Mouse (Mus musculus) embryonic facial prominence, embryonic 14.5 days (tissue): Measurements from ENCODE around the gene Zswim5. TPM values are rescaled to one million over a fixed set of nuclear protein-coding genes. Genes with fewer than 3 reads are reported as not detected.
A peak's percentile ranks its signal among the peaks of the same experiment; 100 is the strongest.
"Not testable (repeated sequence)": the region's sequence is repeated elsewhere in the genome, so short reads cannot be mapped to it uniquely, and the experiment has no call there.

Source experiments
- ATAC-seq: fragments of 200-750 bp; cut with Nextera tagmentation; 2 replicates; pipeline ENCODE4 v1.8.0; 2017; ENCODE audit warnings: low read depth, moderate number of reproducible peaks, moderate TSS enrichment
- DNase-seq: peaks from one replicate; pipeline ENCODE4 v3.0.0-alpha.2; 2015; ENCODE audit warnings: low spot score
- H3K27ac ChIP-seq: fragments of 300-500 bp; sonication (generic); replicated peaks from 2 replicates; pipeline ENCODE4 v1.5.1; 2014; ENCODE audit warnings: low read depth, mild to moderate bottlenecking, low read length, moderate library complexity
- H3K27me3 ChIP-seq: fragments of 300-500 bp; sonication (generic); replicated peaks from 2 replicates; pipeline ENCODE4 v1.6.1; 2014; ENCODE audit warnings: low read length; ENCODE audit not compliant: control insufficient read depth, insufficient read depth
- H3K36me3 ChIP-seq: fragments of 300-500 bp; sonication (generic); 2 replicates; pipeline ENCODE4 v1.6.1; 2014; ENCODE audit warnings: low read length, mixed read lengths; ENCODE audit not compliant: control insufficient read depth, insufficient read depth
- H3K4me1 ChIP-seq: fragments of 300-500 bp; sonication (generic); 2 replicates; pipeline ENCODE4 v1.6.1; 2014; ENCODE audit warnings: antibody characterized with exemption, low read length; ENCODE audit not compliant: control insufficient read depth, insufficient read depth
- H3K4me2 ChIP-seq: fragments of 300-500 bp; sonication (generic); 2 replicates; pipeline ENCODE4 v1.6.1; 2014; ENCODE audit warnings: low read depth, mild to moderate bottlenecking, low read length, moderate library complexity, mixed read lengths
- H3K4me3 ChIP-seq: fragments of 300-500 bp; sonication (generic); 2 replicates; pipeline ENCODE4 v1.5.1; 2014; ENCODE audit warnings: low read depth, mild to moderate bottlenecking, low read length
- H3K9ac ChIP-seq: fragments of 300-500 bp; sonication (generic); 2 replicates; pipeline ENCODE4 v1.6.1; 2014; ENCODE audit warnings: low read depth, mild to moderate bottlenecking, low read length, moderate library complexity, mixed read lengths
- H3K9me3 ChIP-seq: fragments of 300-500 bp; sonication (generic); 2 replicates; pipeline ENCODE4 v1.6.1; 2016; ENCODE audit warnings: low read length; ENCODE audit not compliant: control insufficient read depth
- WGBS: fragments of 180-500 bp; shearing (Covaris S2); extraction: QIAGEN DNeasy Blood & Tissue Kit; methylation state at CpG from one replicate; pipeline ENCODE4 v1.1.7; 2014; 5-methylcytosine and 5-hydroxymethylcytosine counted together
- polyA plus RNA-seq: library from polyadenylated mRNA; unstranded; fragments of >200 nt; fragmentation: Nextera tagmentation; extraction: Ambion mirVana; gene quantifications from 2 replicates; pipeline ENCODE4 v1.2.1, GENCODE M21; 2014

Gene Zswim5
- 0.51 and 0.54 TPM in 2 replicates for polyA plus RNA-seq

DNA sequence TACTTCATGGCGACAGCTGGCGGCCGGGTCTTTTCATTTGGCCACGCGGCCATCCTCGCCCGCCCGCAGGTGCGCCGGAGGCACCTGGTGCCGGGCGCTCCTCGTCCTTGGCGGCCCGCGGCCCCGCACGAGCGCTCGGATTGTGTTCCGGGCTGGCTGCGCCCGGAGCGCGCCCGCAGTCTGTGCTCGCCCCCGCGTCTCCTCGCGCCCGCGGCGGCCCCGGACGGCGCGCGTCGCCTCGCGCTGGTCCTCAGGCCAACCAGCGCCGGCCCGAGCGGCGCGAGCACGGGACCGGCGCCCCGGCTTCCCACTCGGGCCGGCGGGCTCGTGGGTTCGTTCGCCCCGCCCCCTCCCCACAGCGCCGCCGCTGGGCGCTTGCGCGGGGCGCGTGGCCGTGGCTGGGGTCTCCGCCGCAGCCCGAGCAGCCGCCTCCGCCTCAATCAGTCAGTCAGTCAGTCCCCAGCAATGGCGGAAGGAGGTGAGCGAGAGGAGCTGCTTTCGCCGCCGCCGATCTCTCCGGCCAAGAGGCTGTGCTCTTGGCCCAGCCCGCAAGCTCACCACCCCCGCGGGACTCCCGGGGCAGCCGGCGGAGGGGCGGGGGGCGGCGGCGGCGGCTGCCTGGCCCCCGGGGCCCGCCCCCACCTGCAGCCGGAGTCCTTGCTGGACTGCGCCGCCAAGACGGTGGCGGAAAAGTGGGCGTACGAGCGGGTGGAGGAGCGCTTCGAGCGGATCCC lies at the start of gene Zswim5:
Gene Zswim5, plus strand, starts transcription at position 382 of the 734 bp plus-strand sequence.
- 0% methylated on average over 41 of the region's 104 CpGs for WGBS
- Histone ChIP-seq H3K4me3 (peak within 1 kb of the TSS; percentile 60), H3K9me3 (no peaks in the 10 kb centered on the region), H3K9ac (peak within 1 kb of the TSS; percentile 61), H3K27ac (peak within 1 kb of the TSS; percentile 57), H3K27me3 (peaks cover 29% of the 10 kb centered on the region), H3K4me2 (peak within 1 kb of the TSS; percentile 89), H3K4me1 (peaks cover 7% of the 10 kb centered on the region; the same call in 1 of the 2 replicates), H3K36me3 (no peaks in the 10 kb centered on the region)
- peak; percentile 92 for ATAC-seq
- peak; percentile 76 for DNase-seq

GRCm38 (mm10) chr4:116827819-116828218 lies 49.4 kb upstream of the Zswim5 start:
- no peak overlapping the region for H3K4me2 ChIP-seq
- H3K36me3 ChIP-seq = no peaks in the 10 kb centered on the region
- H3K27me3 ChIP-seq = no peaks in the 10 kb centered on the region
- peaks cover 3% of the 10 kb centered on the region; the same call in 1 of the 2 replicates for H3K4me1 ChIP-seq
- no peaks in the 10 kb centered on the region for H3K9me3 ChIP-seq
- no peak overlapping the region for H3K4me3 ChIP-seq
- WGBS = 2% methylated on average over 4 of the region's 4 CpGs
- DNase-seq = peak; percentile 78
- peak; percentile 51; the same call in 1 of the 2 replicates for ATAC-seq
- H3K27ac ChIP-seq = no peak overlapping the region
- no peak overlapping the region for H3K9ac ChIP-seq

DNA sequence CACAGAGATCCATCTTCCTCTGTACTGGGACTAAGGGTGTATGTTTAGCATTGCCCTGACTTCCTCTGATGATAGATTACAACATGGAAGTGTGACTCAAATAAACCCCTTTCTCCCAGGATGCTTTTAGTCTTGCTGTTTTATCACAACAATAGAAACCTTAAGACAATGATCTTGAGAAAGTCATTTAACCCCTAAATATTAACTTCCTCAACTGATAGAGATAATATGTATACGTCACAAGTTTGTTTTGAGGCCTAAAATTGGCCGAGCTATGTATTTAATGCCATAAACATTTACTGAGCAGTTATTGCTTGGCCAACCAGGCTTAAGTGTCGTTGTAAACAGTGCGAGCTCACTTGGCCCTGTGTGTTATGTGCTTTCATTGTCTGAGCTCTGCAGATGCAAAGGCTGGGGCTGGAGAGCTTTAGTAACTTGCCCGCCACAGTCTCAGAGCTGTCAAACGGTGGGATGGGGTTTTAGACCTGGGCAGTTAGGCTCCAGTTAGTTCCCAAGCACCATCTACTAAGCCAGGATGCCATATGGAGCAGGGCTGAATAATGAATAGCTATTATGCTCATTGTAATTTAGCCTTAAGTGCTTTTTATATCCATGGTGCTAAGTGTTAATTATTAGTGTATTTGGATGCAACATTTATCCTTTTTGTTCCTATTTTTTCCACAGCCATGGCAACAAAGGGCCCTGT lies 47.7 kb upstream of the Zswim5 start:
- H3K4me1 ChIP-seq = peaks cover 3% of the 10 kb centered on the region; the same call in 1 of the 2 replicates
- ATAC-seq (no peak), DNase-seq (no peak)
- H3K4me2 ChIP-seq = no peak overlapping the region
- no peak overlapping the region for H3K27ac ChIP-seq
- no peak overlapping the region for H3K9ac ChIP-seq
- H3K4me3 ChIP-seq = no peak overlapping the region
- H3K27me3 ChIP-seq = no peaks in the 10 kb centered on the region
- no peaks in the 10 kb centered on the region for H3K9me3 ChIP-seq
- H3K36me3 ChIP-seq = no peaks in the 10 kb centered on the region
- 65% methylated on average over 6 of the region's 6 CpGs for WGBS

DNA sequence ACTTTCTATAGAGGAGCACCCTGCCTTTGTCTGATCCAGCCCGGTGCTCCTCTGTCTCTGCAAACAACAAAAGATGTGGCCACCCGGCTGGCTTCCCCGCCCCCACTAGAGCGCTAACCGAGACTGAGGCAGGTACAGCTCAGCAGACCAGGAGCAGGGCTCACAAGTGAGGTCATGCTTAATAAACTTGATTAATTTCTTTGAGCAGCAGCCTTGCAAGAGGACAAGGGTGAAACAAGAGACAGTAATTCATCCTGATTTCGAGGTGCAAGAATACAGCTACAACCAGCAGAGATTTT lies 47.2 kb upstream of the Zswim5 start:
- Histone ChIP-seq H3K27me3 (no peaks in the 10 kb centered on the region), H3K4me2 (no peak overlapping the region), H3K4me3 (no peak overlapping the region), H3K4me1 (peaks cover 3% of the 10 kb centered on the region; the same call in 1 of the 2 replicates), H3K9me3 (no peaks in the 10 kb centered on the region), H3K9ac (no peak overlapping the region), H3K27ac (no peak overlapping the region), H3K36me3 (no peaks in the 10 kb centered on the region)
- peak; percentile 56; the same call in 1 of the 2 replicates for ATAC-seq
- DNase-seq = peak; percentile 30
- 26% methylated on average over 6 of the region's 6 CpGs for WGBS

GRCm38 (mm10) chr4:116838999-116839398 lies 38.2 kb upstream of the Zswim5 start:
- 28% methylated on average over 2 of the region's 2 CpGs for WGBS
- no peak overlapping the region for H3K4me2 ChIP-seq
- no peak overlapping the region for H3K27ac ChIP-seq
- no peak overlapping the region for H3K9ac ChIP-seq
- H3K4me3 ChIP-seq = no peak overlapping the region
- H3K36me3 ChIP-seq = no peaks in the 10 kb centered on the region
- peaks cover 6% of the 10 kb centered on the region; the same call in 1 of the 2 replicates for H3K27me3 ChIP-seq
- H3K9me3 ChIP-seq = no peaks in the 10 kb centered on the region
- ATAC-seq (no peak), DNase-seq (no peak)
- H3K4me1 ChIP-seq = no peaks in the 10 kb centered on the region

DNA sequence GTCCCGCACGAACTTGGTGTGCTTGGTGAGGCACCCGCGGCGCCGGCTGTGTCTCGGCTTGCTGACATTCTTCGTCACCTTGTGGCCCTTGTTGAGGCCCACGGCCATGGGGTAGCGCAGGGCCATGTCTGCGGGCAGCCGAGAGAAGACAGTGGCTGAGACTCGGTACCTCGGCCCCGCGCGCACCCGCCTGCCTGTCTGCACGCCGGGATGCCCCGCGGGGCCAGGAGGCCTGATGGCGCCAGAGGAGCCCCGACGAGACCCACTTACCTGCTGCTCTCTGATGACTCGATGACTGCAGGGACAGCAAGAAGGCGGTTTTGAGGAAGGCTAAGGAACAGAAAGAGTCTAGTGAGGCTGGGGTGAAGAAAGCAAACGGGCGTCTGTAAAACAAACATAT lies 37.1 kb upstream of the Zswim5 start:
- H3K36me3 ChIP-seq, H3K27ac ChIP-seq, ATAC-seq, H3K9me3 ChIP-seq, H3K4me1 ChIP-seq, H3K27me3 ChIP-seq, H3K9ac ChIP-seq, DNase-seq: not testable (repeated sequence)
- Histone ChIP-seq H3K4me3 (peak overlapping the region; percentile 10; the same call in 1 of the 2 replicates), H3K4me2 (peak overlapping the region; percentile 41)
- WGBS = 25% methylated on average over 19 of the region's 29 CpGs

GRCm38 (mm10) chr4:116840841-116841240 lies 36.3 kb upstream of the Zswim5 start:
- ATAC-seq (no peak), DNase-seq (no peak)
- no peak overlapping the region for H3K27ac ChIP-seq
- no peak overlapping the region for H3K4me2 ChIP-seq
- H3K4me3 ChIP-seq = no peak overlapping the region
- H3K9me3 ChIP-seq = no peaks in the 10 kb centered on the region
- no peak overlapping the region for H3K9ac ChIP-seq
- WGBS = 87% methylated on average over 6 of the region's 6 CpGs
- peaks cover 6% of the 10 kb centered on the region; the same call in 1 of the 2 replicates for H3K27me3 ChIP-seq
- H3K36me3 ChIP-seq = no peaks in the 10 kb centered on the region
- no peaks in the 10 kb centered on the region for H3K4me1 ChIP-seq

GRCm38 (mm10) chr4:116844324-116844723 lies 32.9 kb upstream of the Zswim5 start:
- Histone ChIP-seq H3K4me2 (no peak overlapping the region), H3K4me1 (no peaks in the 10 kb centered on the region), H3K27me3 (peaks cover 4% of the 10 kb centered on the region; the same call in 1 of the 2 replicates), H3K9ac (no peak overlapping the region), H3K36me3 (no peaks in the 10 kb centered on the region), H3K27ac (no peak overlapping the region), H3K4me3 (no peak overlapping the region), H3K9me3 (no peaks in the 10 kb centered on the region)
- 100% methylated on average over 3 of the region's 3 CpGs for WGBS
- no peak for DNase-seq
- no peak for ATAC-seq
